Mouse (Mus musculus) megakaryocyte, adult 5-6 weeks (primary cell): ENCODE measurements around the gene Scn9a. TPM values are rescaled to one million over a fixed set of nuclear protein-coding genes. Genes with fewer than 3 reads are reported as not detected.

Experiments used
- ATAC-seq: 2 replicates; pipeline ENCODE4 v1.8.0; 2016; ENCODE audit warnings: mild to moderate bottlenecking, inconsistent platforms; ENCODE audit not compliant: poor library complexity, severe bottlenecking
- total RNA-seq, 2 experiments: library from RNA; stranded (forward) in 1 of 2; stranded (reverse) in 1 of 2; fragments of 153-499, 151-499 nt in 1 of 2; fragments of 221-1000, 200-1000 nt in 1 of 2; gene quantifications; 2 replicates each; pipeline versions ENCODE4 v1.2.3 to v1.2.4; 2015 to 2017

Gene Scn9a
- total RNA-seq, 2 experiments from 2014 or later, result not detected

DNA sequence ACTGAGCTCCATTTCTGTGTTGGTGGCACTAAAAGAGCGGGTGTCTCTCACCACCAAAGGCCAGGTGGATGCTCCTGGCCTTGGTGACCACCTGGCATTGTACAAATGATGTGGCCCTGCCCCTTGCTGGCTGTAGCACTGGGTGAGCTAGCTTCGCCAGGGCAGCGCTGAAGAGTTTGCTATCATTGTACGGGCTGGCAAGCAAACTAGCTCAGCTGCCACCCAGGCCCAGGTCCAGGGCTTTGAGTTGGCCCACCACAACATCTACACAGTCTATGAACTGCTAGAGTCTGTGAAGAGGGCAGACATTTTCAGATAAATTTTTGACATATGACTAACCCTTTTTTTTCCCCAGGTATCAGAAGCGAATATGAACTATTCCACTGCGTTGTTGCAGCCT, 170.8 kb downstream of the Scn9a start:
- ATAC-seq, result no peak

- no peak for ATAC-seq
Measured at GRCm38 (mm10) chr2:66462458-66462857, 172.3 kb downstream of the Scn9a start.

DNA sequence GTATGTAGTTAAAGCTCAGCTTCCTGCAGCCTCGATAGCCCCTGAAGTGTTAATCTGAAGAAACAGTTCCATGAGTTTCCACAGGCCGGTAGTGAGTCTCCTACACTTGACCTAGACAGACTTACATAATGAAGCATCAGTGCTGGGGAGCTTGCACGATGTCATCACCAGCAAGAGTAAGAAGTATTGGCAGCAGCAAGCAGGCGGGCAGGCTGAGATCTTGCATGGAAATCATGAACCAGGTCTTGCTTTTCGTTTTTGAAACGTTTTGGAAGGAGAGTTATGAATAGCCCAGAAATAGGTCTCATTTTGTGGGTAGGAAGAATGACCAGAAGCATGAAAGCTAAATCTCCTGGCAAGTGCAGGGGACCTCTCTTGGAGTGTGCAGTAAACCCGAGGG, 194.1 kb downstream of the Scn9a start, which contains the start of gene Scn1a:
Gene Scn1a, minus strand, starts transcription at position 130 of the 400 bp plus-strand sequence.
- no peak for ATAC-seq

- no peak for ATAC-seq
Measured at GRCm38 (mm10) chr2:66439764-66440471, 194.8 kb downstream of the Scn9a start.

- ATAC-seq, result no peak
Measured at GRCm38 (mm10) chr2:66436286-66436685, 198.5 kb downstream of the Scn9a start.

Other genes starting within 250 kb of the Scn9a start
- not detected in 2 replicates for gene Scn1a, start 194.1 kb downstream of the Scn9a start, total RNA-seq (2015)
- not detected in 2 replicates for gene Scn1a, start 194.1 kb downstream of the Scn9a start, total RNA-seq (2017)
- not detected in 2 replicates for gene Scn7a, start 150.0 kb upstream of the Scn9a start, total RNA-seq (2015)
- gene Scn7a, start 150.0 kb upstream of the Scn9a start, total RNA-seq (2017), result not detected in 2 replicates